Mouse (Mus musculus): Measurements from ENCODE around the gene Cox19.

Gene Cox19

GRCm38 (mm10) chr5:139334394-139334793, 16.8 kb downstream of the Cox19 start:
- in situ Hi-C loops (cut with MboI; ENCODE audit: unreplicated experiment in 2 of 2): loop anchor here in 1 of 2 experiments (5.0 to 10.0 kb wide), 2 partner anchors 52 to 420 kb away; no protein-coding TSS in a partner anchor

GRCm38 (mm10) chr5:139333301-139334013, 17.8 kb downstream of the Cox19 start:
- in situ Hi-C loops (cut with MboI; ENCODE audit: unreplicated experiment in 2 of 2): loop anchor here in 1 of 2 experiments (5.0 to 10.0 kb wide), 2 partner anchors 51 to 421 kb away; no protein-coding TSS in a partner anchor

- in situ Hi-C loops (cut with MboI; ENCODE audit: unreplicated experiment in 2 of 2): loop anchor here in 1 of 2 experiments (5.0 to 10.0 kb wide), 2 partner anchors 50 to 422 kb away; no protein-coding TSS in a partner anchor
These were observed 18.5 kb downstream of the Cox19 start for GRCm38 (mm10) chr5:139332590-139333272.

DNA sequence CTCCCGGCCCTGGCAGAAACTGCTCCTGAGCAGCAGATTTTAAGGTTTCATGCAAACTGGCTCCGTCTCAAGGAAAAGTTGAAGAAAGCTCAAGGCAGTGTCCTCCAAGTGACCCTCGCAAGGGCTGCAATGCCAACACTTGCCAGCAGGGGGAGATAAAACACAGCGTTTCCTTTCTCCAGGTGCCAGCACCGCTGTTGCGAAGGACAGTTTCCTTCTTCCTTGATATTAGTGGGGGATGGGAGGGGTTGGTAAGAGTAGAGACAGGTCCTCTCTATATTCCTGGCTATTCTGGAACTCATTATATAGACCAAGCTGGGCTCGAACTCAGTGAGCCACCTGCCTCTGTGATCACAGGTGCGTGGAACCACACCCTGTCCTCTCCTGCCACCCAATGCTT, 19.5 kb downstream of the Cox19 start:
- in situ Hi-C loops (cut with MboI; ENCODE audit: unreplicated experiment in 2 of 2): loop anchor here in 1 of 2 experiments (5.0 to 10.0 kb wide), 2 partner anchors 49 to 423 kb away; no protein-coding TSS in a partner anchor

GRCm38 (mm10) chr5:139330766-139331165, 20.5 kb downstream of the Cox19 start:
- in situ Hi-C loops (cut with MboI; ENCODE audit: unreplicated experiment in 2 of 2): loop anchor here in 1 of 2 experiments (5.0 to 10.0 kb wide), 2 partner anchors 48 to 424 kb away; no protein-coding TSS in a partner anchor

DNA sequence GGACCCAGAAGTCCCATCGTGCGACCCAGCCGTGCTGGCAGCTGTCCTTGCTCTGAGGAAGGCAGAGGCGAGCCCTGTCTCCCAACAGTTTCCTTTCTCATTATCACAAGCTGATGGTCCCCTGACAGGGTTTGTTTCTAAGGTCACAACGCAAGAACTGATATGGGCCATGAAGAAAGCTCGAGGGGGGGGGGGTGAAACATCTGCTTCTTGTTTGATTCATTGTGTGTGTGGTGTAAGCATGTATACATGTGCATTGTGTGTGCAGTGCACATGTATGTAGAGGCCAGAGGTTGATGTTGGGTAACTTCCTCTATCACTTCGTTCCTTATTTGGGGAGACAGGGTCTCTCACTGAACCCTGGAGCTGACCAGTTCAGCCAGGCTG, 23.6 kb downstream of the Cox19 start:
- in situ Hi-C loops (cut with MboI; ENCODE audit: unreplicated experiment in 2 of 2): loop anchor here in 1 of 2 experiments (5.0 kb wide), 1 partner anchor 45 kb away; no protein-coding TSS in a partner anchor

DNA sequence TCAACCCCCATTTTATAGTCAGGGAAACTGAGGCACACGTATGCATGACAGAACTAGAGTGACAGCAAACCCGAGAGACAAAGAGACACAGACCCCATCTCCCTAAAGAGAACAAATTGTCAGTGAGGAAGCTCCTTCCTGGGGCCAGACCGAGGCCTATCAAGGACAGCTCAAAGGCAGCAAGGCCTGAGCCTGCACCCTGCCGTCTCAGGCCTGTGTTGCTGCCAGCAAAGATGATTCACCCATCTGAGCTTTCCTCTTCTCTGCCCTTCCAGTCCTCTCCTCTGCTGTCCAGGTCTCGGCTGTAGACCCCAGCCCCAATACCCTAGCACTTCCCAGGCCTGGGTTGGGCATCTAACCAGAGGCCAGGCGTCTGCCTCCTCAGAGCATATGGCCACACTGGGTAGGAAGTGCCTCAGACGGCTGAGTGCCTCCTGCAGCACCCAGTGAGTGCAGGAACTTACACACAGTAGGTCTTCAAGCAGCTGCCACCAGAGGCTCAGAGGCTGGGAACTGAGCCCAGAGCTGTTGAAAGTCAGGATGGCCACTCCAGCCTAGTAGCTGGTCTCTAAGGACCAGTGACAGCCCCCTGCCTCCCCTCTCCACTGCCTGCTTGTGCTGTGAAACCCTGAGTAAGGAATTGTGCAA, 24.1 kb downstream of the Cox19 start:
- in situ Hi-C loops (cut with MboI; ENCODE audit: unreplicated experiment in 2 of 2): loop anchor here in 1 of 2 experiments (5.0 kb wide), 1 partner anchor 45 kb away; no protein-coding TSS in a partner anchor

GRCm38 (mm10) chr5:139326111-139326696, 25.0 kb downstream of the Cox19 start:
- in situ Hi-C loops (cut with MboI; ENCODE audit: unreplicated experiment in 2 of 2): loop anchor here in 1 of 2 experiments (5.0 kb wide), 1 partner anchor 44 kb away; no protein-coding TSS in a partner anchor

GRCm38 (mm10) chr5:139325395-139325966, 25.7 kb downstream of the Cox19 start, which contains the start of gene Adap1:
Adap1 (minus strand) TSS chr5:139325622.
- in situ Hi-C loops (cut with MboI; ENCODE audit: unreplicated experiment in 2 of 2): loop anchor here in 1 of 2 experiments (5.0 kb wide), 1 partner anchor 43 kb away; no protein-coding TSS in a partner anchor

DNA sequence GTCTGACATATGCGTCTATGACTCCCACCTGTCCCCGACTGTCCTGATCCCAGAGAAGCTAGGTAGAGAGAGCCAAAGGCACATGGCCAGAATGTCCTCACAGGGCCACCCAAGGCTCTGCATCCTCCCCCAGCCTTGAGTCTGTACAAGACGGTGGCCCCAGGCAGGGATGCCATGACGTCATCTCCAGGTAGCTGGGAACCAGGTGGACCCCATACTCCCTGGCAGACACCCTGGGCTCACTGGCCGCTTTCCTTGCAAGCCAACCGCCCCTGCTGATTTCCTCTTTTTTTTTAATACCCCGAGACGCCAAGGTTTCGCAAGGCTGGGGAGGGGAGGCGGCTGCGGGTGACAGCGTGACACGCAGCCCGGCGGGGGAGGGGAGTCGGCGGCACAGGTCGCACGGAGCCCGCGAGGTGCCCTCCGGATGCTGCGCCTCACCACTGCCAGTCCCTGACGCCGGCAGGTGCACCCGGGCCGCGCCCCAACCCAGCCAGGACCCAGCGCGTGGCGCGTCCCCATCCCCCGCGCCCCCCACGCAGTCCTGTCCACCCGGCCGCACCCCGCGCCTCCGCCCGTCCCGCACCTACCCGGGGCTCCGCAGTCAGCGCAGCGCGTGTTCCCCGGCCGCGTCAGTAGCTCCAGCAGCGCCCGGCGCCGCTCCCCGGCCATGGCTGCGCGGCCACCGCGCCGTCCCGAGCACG, 26.4 kb downstream of the Cox19 start:
- in situ Hi-C loops (cut with MboI; ENCODE audit: unreplicated experiment in 2 of 2): loop anchor here in 1 of 2 experiments (5.0 kb wide), 1 partner anchor 43 kb away; no protein-coding TSS in a partner anchor

GRCm38 (mm10) chr5:139324045-139324491, 27.1 kb downstream of the Cox19 start:
- in situ Hi-C loops (cut with MboI; ENCODE audit: unreplicated experiment in 2 of 2): no loop called here

DNA sequence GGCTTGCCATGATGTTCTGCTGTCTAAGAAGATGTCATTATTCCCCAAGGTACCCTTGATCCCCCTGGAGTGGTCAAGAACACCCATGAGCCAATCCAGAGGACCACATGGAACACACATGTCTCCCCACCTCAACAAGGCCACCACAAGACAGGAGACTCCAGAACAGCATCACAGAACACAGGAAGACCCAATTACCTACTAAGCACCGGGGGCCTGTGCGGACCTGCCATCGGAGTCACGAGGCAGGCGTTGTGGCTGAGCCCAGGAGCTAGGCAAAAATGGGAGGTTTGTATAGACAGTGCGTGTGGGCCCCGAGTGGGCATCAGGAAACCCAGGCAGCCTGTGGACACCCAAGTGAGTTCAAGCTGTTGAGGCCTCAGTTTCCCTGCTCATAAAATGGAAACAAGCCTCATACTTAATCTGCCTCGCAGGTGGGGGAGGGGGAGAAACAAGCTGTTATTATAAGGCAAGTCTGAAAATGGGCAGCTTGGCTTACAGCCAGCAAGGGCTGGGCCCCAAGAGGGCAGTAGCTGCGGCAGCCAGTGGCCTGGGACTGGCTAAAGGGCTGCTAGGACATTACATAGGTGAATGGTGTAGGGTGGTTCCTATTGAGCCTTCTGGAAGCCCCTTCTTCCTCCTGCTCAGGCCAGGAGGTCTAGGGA, 27.8 kb downstream of the Cox19 start:
- in situ Hi-C loops (cut with MboI; ENCODE audit: unreplicated experiment in 2 of 2): no loop called here

DNA sequence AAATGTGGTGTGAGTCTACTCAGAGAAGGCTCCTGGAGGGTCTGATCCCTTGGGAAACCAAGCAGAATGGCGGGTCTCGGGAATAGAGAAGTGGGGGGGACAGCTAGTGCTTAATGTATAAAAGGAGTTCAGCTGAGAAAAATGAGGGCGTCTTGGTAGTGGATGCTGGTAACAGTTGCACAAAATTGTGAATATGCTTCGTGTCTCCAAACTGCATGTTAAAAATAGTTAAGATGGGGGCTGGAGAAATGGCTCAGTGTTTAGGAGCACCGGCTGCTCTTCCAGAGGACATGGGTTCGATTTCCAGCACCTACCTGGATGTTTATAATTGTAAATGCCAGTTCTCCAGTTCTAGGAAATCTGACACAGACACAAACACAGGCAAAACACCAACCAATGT, 29.9 kb downstream of the Cox19 start:
- in situ Hi-C loops (cut with MboI; ENCODE audit: unreplicated experiment in 2 of 2): no loop called here

DNA sequence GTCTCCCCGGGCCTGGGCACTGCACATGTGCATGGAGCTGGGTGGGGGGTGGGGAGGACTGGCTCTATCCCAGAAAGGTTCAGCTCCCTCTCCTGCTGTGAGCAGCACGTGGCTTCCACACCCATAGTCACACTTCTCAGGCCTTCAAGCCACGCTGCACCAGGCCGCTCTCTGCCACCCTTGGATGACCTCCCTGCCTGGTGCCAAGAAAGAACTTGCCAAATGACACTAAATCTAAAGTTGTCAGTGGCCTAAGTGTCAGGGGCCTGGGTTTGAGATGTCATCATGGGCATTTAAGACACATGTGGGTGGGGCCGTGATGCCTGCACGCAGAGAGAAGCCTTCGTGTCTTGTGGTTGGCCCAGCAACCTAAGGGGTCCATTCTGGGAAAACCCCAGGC, 30.8 kb downstream of the Cox19 start:
- in situ Hi-C loops (cut with MboI; ENCODE audit: unreplicated experiment in 2 of 2): no loop called here

- in situ Hi-C loops (cut with MboI; ENCODE audit: unreplicated experiment in 2 of 2): no loop called here
These were observed 33.3 kb downstream of the Cox19 start for GRCm38 (mm10) chr5:139317751-139318504.

DNA sequence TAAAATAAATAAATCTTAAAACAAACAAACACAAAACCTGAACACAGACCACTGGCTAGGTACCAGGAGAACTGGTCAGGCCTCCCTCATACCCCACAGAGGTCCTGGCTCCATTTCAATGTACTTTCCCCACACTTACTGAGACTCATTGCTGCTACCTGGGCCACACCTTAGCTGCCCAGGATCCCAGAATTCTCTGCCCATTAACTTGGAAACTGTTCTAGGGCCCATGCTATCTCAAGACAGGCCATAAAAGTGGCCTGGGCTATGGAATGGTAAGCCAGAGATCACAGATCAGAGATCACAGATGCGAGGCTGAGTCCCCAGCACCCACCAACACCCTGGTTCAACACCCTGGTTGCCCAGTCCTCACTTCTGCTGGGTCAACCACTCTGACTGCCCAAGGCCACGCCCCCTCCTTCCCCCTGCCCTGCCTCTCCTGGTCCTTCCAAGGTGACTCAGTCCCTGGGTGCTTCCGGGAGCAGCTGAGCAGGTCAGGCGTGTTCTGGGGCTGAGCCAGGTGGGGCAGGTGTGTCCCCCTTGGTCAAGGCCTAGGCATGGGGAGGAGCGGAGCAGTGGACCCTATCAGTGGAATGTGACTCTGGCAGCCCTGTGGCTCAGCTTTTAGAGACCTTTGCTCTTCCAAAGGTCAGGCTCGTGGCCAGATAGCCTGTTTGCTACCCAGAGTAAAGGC, 34.1 kb downstream of the Cox19 start:
- in situ Hi-C loops (cut with MboI; ENCODE audit: unreplicated experiment in 2 of 2): no loop called here

DNA sequence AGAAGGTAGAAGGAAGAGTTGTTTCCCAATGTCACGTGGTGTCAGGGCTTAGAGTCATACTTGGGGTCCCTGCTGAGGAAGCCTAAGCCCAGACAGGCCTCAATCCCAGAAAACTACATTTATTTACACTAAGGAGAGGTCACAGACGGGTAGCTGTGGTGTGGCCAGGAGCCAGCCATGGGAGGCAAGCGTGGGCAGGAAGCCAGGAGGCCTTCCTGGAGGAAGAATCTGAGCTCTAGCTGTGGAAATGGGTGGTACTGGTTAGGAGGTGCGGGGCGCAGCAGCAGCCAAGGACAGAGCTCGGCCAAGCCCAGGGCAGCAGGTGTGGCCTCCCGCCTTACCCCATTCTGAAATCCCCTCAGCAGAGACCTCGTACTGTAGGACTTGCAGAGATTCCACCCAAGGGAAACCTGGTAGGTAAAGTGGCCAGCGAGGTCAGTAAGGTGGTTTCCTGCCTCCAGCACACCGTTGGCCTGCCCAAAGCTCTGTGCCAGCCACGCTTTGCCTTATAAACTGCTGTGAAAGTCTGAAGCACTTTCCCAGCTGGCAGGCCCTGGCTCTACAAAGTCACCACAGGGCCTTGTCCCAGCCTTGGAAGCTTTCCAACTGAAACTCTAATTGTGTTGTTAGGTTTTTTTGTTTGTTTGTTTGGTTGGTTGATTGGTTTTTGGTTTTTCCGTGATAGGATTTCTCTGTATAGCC, 36.1 kb downstream of the Cox19 start:
- in situ Hi-C loops (cut with MboI; ENCODE audit: unreplicated experiment in 2 of 2): no loop called here

Data from v-Abl transformed pro-B cells (cell line).